Mouse (Mus musculus): ENCODE results near the gene Slc4a1.

Gene Slc4a1

GRCm38 (mm10) chr11:102350981-102351523, 15.0 kb downstream of the Slc4a1 start:
- no peak for DNase-seq (ENCODE audit: low read depth in 1 of 2, low spot score in 2 of 2)

- DNase-seq (ENCODE audit: low read depth in 1 of 2, low spot score in 2 of 2), result no peak
Observed at GRCm38 (mm10) chr11:102350416-102350815, 15.6 kb downstream of the Slc4a1 start.

- DNase-seq (ENCODE audit: low read depth in 1 of 2, low spot score in 2 of 2), result no peak
Observed at GRCm38 (mm10) chr11:102349189-102349954, 16.6 kb downstream of the Slc4a1 start.

GRCm38 (mm10) chr11:102348771-102349170, 17.2 kb downstream of the Slc4a1 start:
- DNase-seq (ENCODE audit: low read depth in 1 of 2, low spot score in 2 of 2), result no peak

- no peak for DNase-seq (ENCODE audit: low read depth in 1 of 2, low spot score in 2 of 2)
Observed at GRCm38 (mm10) chr11:102348101-102348585, 17.9 kb downstream of the Slc4a1 start.

- DNase-seq (ENCODE audit: low read depth in 1 of 2, low spot score in 2 of 2), result no peak
Observed at GRCm38 (mm10) chr11:102347683-102348082, 18.3 kb downstream of the Slc4a1 start.

- no peak for DNase-seq (ENCODE audit: low read depth in 1 of 2, low spot score in 2 of 2)
Observed at GRCm38 (mm10) chr11:102346926-102347325, 19.1 kb downstream of the Slc4a1 start.

GRCm38 (mm10) chr11:102344458-102344857, 21.5 kb downstream of the Slc4a1 start:
- no peak for DNase-seq (ENCODE audit: low read depth in 1 of 2, low spot score in 2 of 2)

GRCm38 (mm10) chr11:102342742-102343141, 23.3 kb downstream of the Slc4a1 start:
- DNase-seq (ENCODE audit: low read depth in 1 of 2, low spot score in 2 of 2), result no peak

GRCm38 (mm10) chr11:102341101-102341500, 24.9 kb downstream of the Slc4a1 start:
- no peak for DNase-seq (ENCODE audit: low read depth in 1 of 2, low spot score in 2 of 2)

- DNase-seq (ENCODE audit: low read depth in 1 of 2, low spot score in 2 of 2), result no peak
Observed at GRCm38 (mm10) chr11:102339624-102340023, 26.4 kb downstream of the Slc4a1 start.

GRCm38 (mm10) chr11:102339195-102339594, 26.8 kb downstream of the Slc4a1 start:
- no peak for DNase-seq (ENCODE audit: low read depth in 1 of 2, low spot score in 2 of 2)

GRCm38 (mm10) chr11:102338561-102338960, 27.4 kb downstream of the Slc4a1 start:
- no peak for DNase-seq (ENCODE audit: low read depth in 1 of 2, low spot score in 2 of 2)

- DNase-seq (ENCODE audit: low read depth in 1 of 2, low spot score in 2 of 2), result no peak
Observed at GRCm38 (mm10) chr11:102337921-102338320, 28.1 kb downstream of the Slc4a1 start.

GRCm38 (mm10) chr11:102336191-102336590, 29.8 kb downstream of the Slc4a1 start:
- no peak for DNase-seq (ENCODE audit: low read depth in 1 of 2, low spot score in 2 of 2)

GRCm38 (mm10) chr11:102334973-102335700, 30.9 kb downstream of the Slc4a1 start:
- no peak for DNase-seq (ENCODE audit: low read depth in 1 of 2, low spot score in 2 of 2)

GRCm38 (mm10) chr11:102334010-102334409, 32.0 kb downstream of the Slc4a1 start:
- DNase-seq (ENCODE audit: low read depth in 1 of 2, low spot score in 2 of 2), result no peak

GRCm38 (mm10) chr11:102333061-102333460, 32.9 kb downstream of the Slc4a1 start:
- no peak for DNase-seq (ENCODE audit: low read depth in 1 of 2, low spot score in 2 of 2)

- DNase-seq (ENCODE audit: low read depth in 1 of 2, low spot score in 2 of 2), result no peak
Observed at GRCm38 (mm10) chr11:102331806-102332205, 34.2 kb downstream of the Slc4a1 start.

GRCm38 (mm10) chr11:102330039-102330438, 36.0 kb downstream of the Slc4a1 start:
- DNase-seq (ENCODE audit: low read depth in 1 of 2, low spot score in 2 of 2), result no peak

GRCm38 (mm10) chr11:102329518-102329917, 36.5 kb downstream of the Slc4a1 start:
- no peak for DNase-seq (ENCODE audit: low read depth in 1 of 2, low spot score in 2 of 2)

- no peak for DNase-seq (ENCODE audit: low read depth in 1 of 2, low spot score in 2 of 2)
Observed at GRCm38 (mm10) chr11:102327839-102328238, 38.2 kb downstream of the Slc4a1 start.

Data from monocyte, adult 2 months (primary cell).